Mouse (Mus musculus): Measurements from ENCODE around the gene Tmem87a. TPM values are rescaled to one million over a fixed set of nuclear protein-coding genes. Genes with fewer than 3 reads are reported as not detected.
A peak's percentile ranks its signal among the peaks of the same experiment; 100 is the strongest.

The Tmem87a gene
- total RNA-seq, 2 experiments from 2014 or later, result 40.9 to 42.2 TPM

GRCm38 (mm10) chr2:120352682-120353646, 50.9 kb downstream of the Tmem87a start, which contains the start of gene Vps39:
Gene Vps39 (minus strand): TSS chr2:120353137.
- H3K4me3 ChIP-seq, result peak within 1 kb of the TSS; percentile 70
- intact Hi-C loops (cut with DNase I), result no loop called here
- no peak; the same call in none of the 2 replicates for TF ChIP-seq CTCF (IDR thresholded peaks at IDR 0.05)
- DNase-seq (ENCODE audit: extremely low spot score in 1 of 2, low spot score in 2 of 2), result peak; percentile 83 to 85
- H3K27ac ChIP-seq, result peak within 1 kb of the TSS; percentile 89

DNA sequence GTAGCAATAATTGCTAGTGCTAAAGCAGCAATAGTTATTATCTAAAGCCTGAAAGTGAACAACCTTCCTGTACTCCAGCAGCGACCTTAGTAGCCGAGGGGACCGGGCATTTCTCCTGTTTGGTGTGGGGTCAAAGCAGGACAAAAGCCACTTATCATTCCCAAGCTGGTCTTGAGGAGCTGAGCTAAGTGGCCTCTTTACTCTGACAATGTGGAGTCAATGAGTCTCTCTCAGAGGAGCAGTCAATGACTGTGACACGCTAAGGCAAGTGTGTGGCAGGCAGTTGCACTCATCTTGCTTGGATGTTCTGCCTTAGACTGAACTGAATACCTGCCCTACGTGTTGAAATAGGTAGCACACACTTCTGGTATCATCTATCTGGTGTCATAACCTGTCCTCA, 52.6 kb downstream of the Tmem87a start:
- no peak for TF ChIP-seq CTCF (IDR thresholded peaks at IDR 0.05)
- H3K4me3 ChIP-seq, result no peak overlapping the region
- DNase-seq (ENCODE audit: extremely low spot score in 1 of 2, low spot score in 2 of 2), result no peak
- H3K27ac ChIP-seq, result no peak overlapping the region
- intact Hi-C loops (cut with DNase I), result no loop called here

- no peak for TF ChIP-seq CTCF (IDR thresholded peaks at IDR 0.05)
- intact Hi-C loops (cut with DNase I), result no loop called here
- no peak for DNase-seq (ENCODE audit: extremely low spot score in 1 of 2, low spot score in 2 of 2)
These were observed 55.8 kb downstream of the Tmem87a start for GRCm38 (mm10) chr2:120348120-120348519.

GRCm38 (mm10) chr2:120341741-120342140, 62.2 kb downstream of the Tmem87a start:
- DNase-seq (ENCODE audit: extremely low spot score in 1 of 2, low spot score in 2 of 2), result no peak
- TF ChIP-seq CTCF (IDR thresholded peaks at IDR 0.05), result no peak
- no peak overlapping the region for H3K27ac ChIP-seq
- intact Hi-C loops (cut with DNase I), result no loop called here
- no peak overlapping the region for H3K4me3 ChIP-seq

More at GRCm38 (mm10) chr2:120348120-120348519, 55.8 kb downstream of the Tmem87a start:
- no peak overlapping the region for H3K4me3 ChIP-seq
- H3K27ac ChIP-seq, result no peak overlapping the region

DNA sequence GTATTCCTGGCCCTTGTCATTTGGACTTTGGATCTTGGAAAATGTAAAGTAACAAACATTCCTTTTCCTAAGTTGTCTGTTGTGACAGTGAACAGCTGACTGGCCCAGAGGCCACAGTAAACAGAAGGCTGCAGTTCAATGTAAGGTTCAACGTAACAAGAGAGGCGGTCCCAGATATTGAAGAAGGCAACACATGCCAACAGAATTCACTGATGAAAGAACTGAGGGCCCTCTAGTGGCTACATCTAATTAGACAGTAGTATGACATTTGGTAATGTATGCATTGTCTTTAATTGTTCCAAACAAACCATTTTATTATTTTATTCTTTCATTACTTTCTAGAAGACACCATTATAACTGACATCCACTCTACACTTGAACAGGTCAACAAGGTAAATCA, 66.0 kb downstream of the Tmem87a start:
- peak; percentile 52 for TF ChIP-seq CTCF (IDR thresholded peaks at IDR 0.05)
- DNase-seq (ENCODE audit: extremely low spot score in 1 of 2, low spot score in 2 of 2), result no peak
- no peak overlapping the region for H3K27ac ChIP-seq
- intact Hi-C loops (cut with DNase I), result no loop called here
- no peak overlapping the region for H3K4me3 ChIP-seq

DNA sequence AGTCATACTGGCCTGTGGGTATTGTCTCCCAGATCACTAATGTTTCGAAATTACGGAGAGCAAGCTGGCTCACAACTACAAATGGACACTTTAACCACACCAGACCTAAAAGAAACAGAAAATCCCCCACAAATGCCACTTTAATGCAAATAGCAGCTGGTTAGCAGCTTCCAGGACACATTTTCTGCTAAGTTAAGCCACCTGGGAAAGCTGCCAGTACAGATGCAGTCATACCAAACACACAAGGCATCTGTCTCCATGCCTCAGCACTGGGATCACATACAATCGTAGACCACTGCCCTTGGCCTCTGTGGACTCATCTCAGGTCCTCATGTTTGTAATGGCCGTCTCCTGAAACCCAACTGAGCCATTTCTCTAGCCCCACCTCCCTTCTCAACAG, 72.3 kb downstream of the Tmem87a start:
- Histone ChIP-seq H3K27ac (0 out of 2 replicates have a peak overlapping the region, but pooled peaks have one; percentile 19), H3K4me3 (no peak overlapping the region)
- peak in 1 of 2 experiments; percentile 22 for DNase-seq (ENCODE audit: extremely low spot score in 1 of 2, low spot score in 2 of 2)
- no peak for TF ChIP-seq CTCF (IDR thresholded peaks at IDR 0.05)
- intact Hi-C loops (cut with DNase I), result no loop called here

DNA sequence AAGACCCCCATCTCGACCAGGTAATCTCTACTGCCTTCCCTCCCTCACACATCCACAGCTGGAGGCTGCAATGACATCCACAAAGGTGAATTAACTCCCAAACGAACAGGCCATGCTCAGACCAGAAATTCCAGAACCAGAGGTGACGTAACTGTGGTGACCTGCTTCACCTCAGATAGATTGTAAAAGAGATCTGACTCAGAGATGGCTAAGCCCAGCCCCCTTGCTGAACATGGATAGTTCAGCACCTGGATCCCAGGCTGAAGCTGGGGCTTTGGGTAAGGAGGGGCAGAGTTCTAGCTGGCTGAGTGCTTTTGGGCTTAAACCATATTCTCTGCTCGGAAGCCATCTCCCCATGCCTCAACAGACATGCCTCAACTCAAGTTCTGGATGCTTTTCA, 88.8 kb downstream of the Tmem87a start:
- TF ChIP-seq CTCF (IDR thresholded peaks at IDR 0.05), result no peak

DNA sequence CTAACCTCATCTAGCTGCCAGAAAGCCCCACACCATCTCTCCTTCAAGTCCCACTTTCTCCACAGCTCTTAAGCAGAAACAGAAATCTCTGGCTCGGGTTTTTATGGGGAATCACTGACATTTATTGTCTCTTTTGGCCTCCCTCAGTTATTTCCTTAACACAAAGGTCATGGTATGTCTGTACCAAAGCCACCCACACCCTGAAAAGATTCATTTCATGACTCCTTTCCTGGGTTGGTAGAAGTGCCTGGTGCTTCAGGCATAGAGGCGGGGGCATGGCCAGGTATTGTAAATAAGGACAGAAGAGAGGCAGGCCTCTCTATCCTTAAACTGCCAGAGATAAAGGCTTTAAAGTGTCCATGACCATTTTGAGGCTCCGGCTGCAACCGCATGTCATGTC, 89.4 kb downstream of the Tmem87a start:
- no peak for DNase-seq (ENCODE audit: extremely low spot score in 1 of 2, low spot score in 2 of 2)
- no peak for TF ChIP-seq CTCF (IDR thresholded peaks at IDR 0.05)
- Histone ChIP-seq H3K27ac (no peak overlapping the region), H3K4me3 (no peak overlapping the region)
- intact Hi-C loops (cut with DNase I), result no loop called here

More for the DNA sequence above, 88.8 kb downstream of the Tmem87a start:
- H3K27ac ChIP-seq, result no peak overlapping the region
- no peak overlapping the region for H3K4me3 ChIP-seq
- no peak for DNase-seq (ENCODE audit: extremely low spot score in 1 of 2, low spot score in 2 of 2)
- intact Hi-C loops (cut with DNase I), result no loop called here

GRCm38 (mm10) chr2:120313976-120314375, 89.9 kb downstream of the Tmem87a start, which contains the start of gene Pla2g4f:
Gene Pla2g4f (minus strand): TSS chr2:120314165.
- H3K27ac ChIP-seq, result no peak within 1 kb of the TSS
- TF ChIP-seq CTCF (IDR thresholded peaks at IDR 0.05), result no peak
- H3K4me3 ChIP-seq, result no peak within 1 kb of the TSS
- intact Hi-C loops (cut with DNase I), result no loop called here
- no peak for DNase-seq (ENCODE audit: extremely low spot score in 1 of 2, low spot score in 2 of 2)

GRCm38 (mm10) chr2:120312276-120312825, 91.6 kb downstream of the Tmem87a start:
- Histone ChIP-seq H3K4me3 (no peak overlapping the region), H3K27ac (no peak overlapping the region)
- intact Hi-C loops (cut with DNase I), result no loop called here
- no peak for TF ChIP-seq CTCF (IDR thresholded peaks at IDR 0.05)
- no peak for DNase-seq (ENCODE audit: extremely low spot score in 1 of 2, low spot score in 2 of 2)

Other genes starting within 250 kb of the Tmem87a start
- 10 to 100 TPM; 12.1 to 15.0 TPM for gene Ehd4, start 249.5 kb downstream of the Tmem87a start, total RNA-seq (2021)
- 10 to 100 TPM; 19.4 to 22.3 TPM for gene Pla2g4e, start 158.8 kb downstream of the Tmem87a start, total RNA-seq (2021)
- not detected for gene Pla2g4d, start 114.9 kb downstream of the Tmem87a start, total RNA-seq (2021)
- not detected for gene Pla2g4f, start 89.9 kb downstream of the Tmem87a start, total RNA-seq (2021)
- 10 to 100 TPM; 69.7 to 72.4 TPM for gene Vps39, start 51.0 kb downstream of the Tmem87a start, total RNA-seq (2021)
- 10 to 100 TPM; 11.6 to 13.9 TPM for gene Ganc, start 217 bp downstream of the Tmem87a start, total RNA-seq (2021)
- 1 to 10 TPM; 5.6 TPM for gene Capn3, start 51.9 kb upstream of the Tmem87a start, total RNA-seq (2021)
- 100 to 1,000 TPM; 169 to 182 TPM for gene Zfp106, start 159.7 kb upstream of the Tmem87a start, total RNA-seq (2021)
- 10 to 100 TPM; 19.1 to 23.5 TPM for gene Snap23, start 163.6 kb upstream of the Tmem87a start, total RNA-seq (2021)
- 10 to 100 TPM; 11.7 to 14.4 TPM for gene Haus2, start 205.3 kb upstream of the Tmem87a start, total RNA-seq (2021)
- 10 to 100 TPM; 41.6 to 42.5 TPM for gene Lrrc57, start 205.4 kb upstream of the Tmem87a start, total RNA-seq (2021)
- gene Stard9, start 225.0 kb upstream of the Tmem87a start, total RNA-seq (2021), result 10 to 100 TPM; 10.1 to 10.8 TPM